Mouse (Mus musculus) heart, postnatal 14 days (tissue): Measurements from ENCODE around the gene Adam8. TPM values are rescaled to one million over a fixed set of nuclear protein-coding genes. Genes with fewer than 3 reads are reported as not detected.

ENCODE experiments used
- DNase-seq, 2 experiments: peaks; one replicate each; pipeline ENCODE4 v3.0.0; 2021 to 2022
- intact Hi-C: fragments of 180-260 bp; cut with DNase I; formaldehyde crosslinking; loops from one replicate; pipeline ENCODE4 v1.15.1; 2025
- total RNA-seq, 2 experiments: library from RNA; stranded (reverse); gene quantifications; 2 replicates each; pipeline ENCODE4 v1.2.3; 2021

Gene Adam8
- total RNA-seq, 2 experiments from 2014 or later: 0.93 TPM

- no peak for DNase-seq
- intact Hi-C loops: no loop called here
Observed at GRCm38 (mm10) chr7:139980778-139981177, 11.6 kb downstream of the Adam8 start.

GRCm38 (mm10) chr7:139979011-139979719 is 13.2 kb downstream of the Adam8 start:
- intact Hi-C loops: no loop called here
- DNase-seq: no peak

- intact Hi-C loops: no loop called here
Observed at GRCm38 (mm10) chr7:139978278-139978892, 14.0 kb downstream of the Adam8 start, which contains the start of gene 6430531B16Rik. Gene 6430531B16Rik (minus strand): TSS chr7:139978755.

GRCm38 (mm10) chr7:139975471-139975870 is 16.9 kb downstream of the Adam8 start:
- DNase-seq: no peak
- intact Hi-C loops: no loop called here

More at GRCm38 (mm10) chr7:139978278-139978892, 14.0 kb downstream of the Adam8 start, which contains the start of gene 6430531B16Rik:
- DNase-seq: peak; percentile 72 to 80

GRCm38 (mm10) chr7:139974307-139974706 is 18.1 kb downstream of the Adam8 start:
- intact Hi-C loops: loop anchor here (5.0 kb wide), 1 partner anchor 168 kb away; no protein-coding TSS in a partner anchor
- DNase-seq: no peak

GRCm38 (mm10) chr7:139972923-139973331 is 19.4 kb downstream of the Adam8 start:
- DNase-seq: no peak
- intact Hi-C loops: loop anchor here (5.0 kb wide), 1 partner anchor 169 kb away; no protein-coding TSS in a partner anchor

GRCm38 (mm10) chr7:139971436-139971835 is 20.9 kb downstream of the Adam8 start:
- peak in 1 of 2 experiments; percentile 9 for DNase-seq
- intact Hi-C loops: loop anchor here (5.0 kb wide), 1 partner anchor 171 kb away; no protein-coding TSS in a partner anchor

GRCm38 (mm10) chr7:139970979-139971378 is 21.4 kb downstream of the Adam8 start:
- intact Hi-C loops: loop anchor here (5.0 kb wide), 1 partner anchor 171 kb away; no protein-coding TSS in a partner anchor
- DNase-seq: no peak

- DNase-seq: no peak
- intact Hi-C loops: loop anchor here (5.0 kb wide), 1 partner anchor 172 kb away; no protein-coding TSS in a partner anchor
Observed at GRCm38 (mm10) chr7:139970216-139970919, 22.0 kb downstream of the Adam8 start.

GRCm38 (mm10) chr7:139969348-139970130 is 22.8 kb downstream of the Adam8 start:
- peak; percentile 79 to 85 for DNase-seq
- intact Hi-C loops: loop anchor here (1.0 to 5.0 kb wide), 3 partner anchors 25 to 173 kb away; no protein-coding TSS in a partner anchor

GRCm38 (mm10) chr7:139968428-139968827 is 23.9 kb downstream of the Adam8 start:
- no peak for DNase-seq
- intact Hi-C loops: loop anchor here (2.0 kb wide), 1 partner anchor 94 kb away; no protein-coding TSS in a partner anchor

GRCm38 (mm10) chr7:139967175-139967574 is 25.2 kb downstream of the Adam8 start:
- intact Hi-C loops: no loop called here
- no peak for DNase-seq

GRCm38 (mm10) chr7:139963814-139964213 is 28.5 kb downstream of the Adam8 start:
- intact Hi-C loops: no loop called here
- DNase-seq: no peak

- intact Hi-C loops: no loop called here
- no peak for DNase-seq
Observed at GRCm38 (mm10) chr7:139961141-139961540, 31.2 kb downstream of the Adam8 start.

- intact Hi-C loops: no loop called here
- no peak for DNase-seq
Observed at GRCm38 (mm10) chr7:139957958-139958357, 34.4 kb downstream of the Adam8 start.

GRCm38 (mm10) chr7:139957437-139957836 is 34.9 kb downstream of the Adam8 start:
- DNase-seq: no peak
- intact Hi-C loops: no loop called here

GRCm38 (mm10) chr7:139956658-139957057 is 35.7 kb downstream of the Adam8 start:
- intact Hi-C loops: no loop called here
- no peak for DNase-seq

GRCm38 (mm10) chr7:139955505-139955904 is 36.9 kb downstream of the Adam8 start:
- DNase-seq: no peak
- intact Hi-C loops: no loop called here

- no peak for DNase-seq
Observed at GRCm38 (mm10) chr7:139951991-139952633, 40.2 kb downstream of the Adam8 start.

More at GRCm38 (mm10) chr7:139951991-139952633, 40.2 kb downstream of the Adam8 start:
- intact Hi-C loops: no loop called here
